Mouse (Mus musculus) right cerebral cortex, postnatal 36 days (tissue): ENCODE results near the gene Lgals3bp.

Experiments
- DNase-seq, 2 experiments: peaks; one replicate each; pipeline ENCODE4 v3.0.0; 2022; ENCODE audit warnings: low spot score in 2 of 2, mixed read lengths in 1 of 2

The Lgals3bp gene

DNA sequence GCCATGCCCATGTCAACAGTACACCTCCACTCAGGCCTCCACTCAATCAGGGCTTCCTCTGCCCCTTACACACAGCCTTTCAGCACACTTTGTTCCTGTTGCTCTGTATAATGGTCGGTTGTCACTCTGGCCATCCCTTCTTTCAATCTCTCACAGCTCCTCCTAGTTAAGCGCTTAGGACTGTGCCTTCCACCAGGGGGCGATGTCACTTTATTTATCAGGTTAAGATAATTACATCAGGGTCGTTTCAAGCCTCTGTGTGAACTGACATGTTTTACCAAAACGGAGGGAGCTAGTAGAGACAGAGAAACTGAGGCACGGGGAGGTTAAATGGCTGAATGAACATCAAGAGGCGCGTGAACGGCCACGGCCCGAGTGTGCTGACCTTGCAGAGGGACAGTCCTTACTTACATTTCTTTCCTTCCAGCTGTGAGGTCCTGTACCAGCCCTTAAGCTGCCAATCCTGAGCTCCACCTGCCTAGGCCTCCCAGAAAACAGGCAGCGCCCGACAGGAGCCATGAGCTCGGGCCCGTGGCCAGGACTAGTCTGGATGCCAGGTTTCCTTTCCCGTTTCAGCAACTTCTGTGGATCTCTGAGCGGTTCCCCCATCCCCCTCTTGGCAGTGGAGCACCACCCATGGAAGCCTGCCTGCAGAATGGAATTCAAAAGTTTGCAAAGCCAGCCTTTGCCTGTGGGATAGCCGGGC, 21.5 kb upstream of the Lgals3bp start:
- DNase-seq, result peak; percentile 64 to 72

DNA sequence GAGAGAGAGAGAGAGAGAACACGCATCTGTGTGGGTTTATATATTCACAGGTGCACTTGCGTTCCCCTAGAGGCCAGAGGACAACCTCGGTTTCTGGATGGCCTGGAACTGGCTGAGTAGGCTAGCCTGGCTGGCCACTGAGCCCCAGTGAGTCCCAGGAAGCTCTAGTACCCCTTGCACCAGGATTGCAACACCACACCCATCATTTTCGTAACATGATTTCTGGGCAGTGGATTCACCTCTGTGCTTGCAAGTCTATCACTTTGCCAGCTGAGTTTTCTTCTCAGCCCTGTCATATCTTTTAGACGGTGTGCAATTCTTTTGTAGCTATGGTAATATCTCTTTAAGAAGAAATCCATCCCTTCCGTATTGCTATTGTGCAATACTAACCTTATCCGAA, 18.4 kb upstream of the Lgals3bp start:
- DNase-seq, result no peak

DNA sequence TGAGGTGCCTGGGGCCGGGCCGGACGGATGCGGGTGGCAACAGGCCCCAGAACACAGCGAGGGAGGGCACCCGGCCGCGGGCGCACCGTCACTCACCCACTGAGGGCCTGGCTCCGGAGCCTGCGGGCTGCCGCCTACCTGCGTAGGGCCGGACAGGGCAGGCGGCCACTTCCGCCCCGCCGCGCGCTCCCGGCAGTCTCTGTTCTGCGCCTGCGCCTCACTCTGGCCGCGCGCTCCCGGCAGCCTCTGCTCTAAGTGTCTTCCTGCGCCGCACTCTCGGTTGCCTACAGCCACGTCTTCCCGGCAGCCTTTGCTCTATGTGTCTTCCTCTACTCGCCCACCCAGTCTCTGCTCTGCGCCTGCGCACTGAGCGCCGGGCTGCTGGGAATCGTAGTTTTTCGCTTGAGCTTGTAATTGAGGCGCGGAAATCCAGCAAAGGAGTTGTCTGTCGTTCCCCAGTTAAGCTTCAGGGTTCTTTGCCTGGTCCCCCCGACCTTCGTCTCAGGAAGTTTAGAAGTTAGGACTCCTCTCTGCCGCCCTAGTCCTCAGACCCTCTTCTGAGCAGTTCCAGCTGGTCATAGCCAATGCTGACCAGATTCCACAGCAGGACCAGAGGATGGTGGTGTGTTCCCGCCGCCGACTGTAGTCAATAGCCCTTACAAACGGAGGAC, 17.1 kb upstream of the Lgals3bp start, which contains the start of gene Cant1:
Cant1 (minus strand) TSS at position 253 of the 671 bp plus-strand sequence.
- peak; percentile 99 for DNase-seq

DNA sequence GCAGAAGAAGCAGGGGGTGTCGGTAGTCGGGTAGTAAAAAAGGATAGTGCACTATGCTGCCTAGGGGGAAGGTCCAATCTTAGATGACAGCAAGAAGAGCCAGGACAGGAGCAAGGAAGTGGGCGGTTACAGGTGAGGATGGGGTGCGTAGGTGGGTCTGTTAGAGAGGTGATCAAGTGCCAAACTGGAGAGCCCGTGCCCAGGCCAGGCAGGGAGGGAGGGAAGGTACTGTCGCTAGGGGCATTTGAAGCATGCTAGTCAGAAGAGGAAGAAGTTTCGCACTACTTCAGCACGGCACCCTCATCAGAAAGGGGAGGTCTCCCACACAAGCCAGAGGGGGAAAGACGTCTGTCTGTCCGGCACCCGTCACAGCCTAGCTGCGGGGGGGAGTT, 16.5 kb upstream of the Lgals3bp start:
- DNase-seq, result no peak

DNA sequence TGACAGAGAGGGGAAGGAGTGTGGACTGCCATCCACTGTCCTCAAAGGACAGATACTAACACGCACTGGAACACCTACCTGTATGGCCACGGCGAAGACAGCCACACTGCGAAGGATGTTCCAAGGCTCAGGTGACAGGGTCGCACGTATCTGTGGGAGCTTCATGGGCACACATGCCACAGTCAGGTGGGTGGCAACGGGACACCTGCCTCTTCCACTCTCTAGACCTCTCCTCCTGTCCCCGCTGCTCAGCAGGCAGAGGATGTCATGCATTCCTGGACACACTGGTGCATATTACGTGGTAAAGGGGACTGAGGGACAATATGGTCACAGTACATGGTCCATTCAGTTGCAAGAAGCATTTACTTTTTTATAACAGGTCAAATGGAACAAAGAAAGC, 15.6 kb upstream of the Lgals3bp start:
- no peak for DNase-seq

DNA sequence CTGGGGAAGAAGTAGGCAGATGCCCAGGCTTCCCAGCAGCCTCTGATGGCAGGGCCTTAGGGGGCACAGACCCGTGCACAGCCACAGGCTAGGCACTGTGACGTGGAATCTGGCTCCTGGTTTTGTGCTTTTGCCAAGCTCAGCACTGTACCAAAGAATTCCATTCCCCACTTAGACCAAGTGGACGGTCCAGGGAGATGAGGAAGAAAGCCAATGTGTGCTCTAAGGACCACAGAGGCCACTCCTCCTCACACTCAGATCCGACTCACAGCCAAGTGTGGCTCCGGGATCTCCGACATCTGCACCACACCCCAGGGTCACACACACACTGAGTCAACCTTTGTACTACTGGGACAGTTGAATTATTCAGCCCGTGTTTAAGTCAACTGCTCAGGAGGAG, 14.2 kb upstream of the Lgals3bp start:
- DNase-seq, result no peak

DNA sequence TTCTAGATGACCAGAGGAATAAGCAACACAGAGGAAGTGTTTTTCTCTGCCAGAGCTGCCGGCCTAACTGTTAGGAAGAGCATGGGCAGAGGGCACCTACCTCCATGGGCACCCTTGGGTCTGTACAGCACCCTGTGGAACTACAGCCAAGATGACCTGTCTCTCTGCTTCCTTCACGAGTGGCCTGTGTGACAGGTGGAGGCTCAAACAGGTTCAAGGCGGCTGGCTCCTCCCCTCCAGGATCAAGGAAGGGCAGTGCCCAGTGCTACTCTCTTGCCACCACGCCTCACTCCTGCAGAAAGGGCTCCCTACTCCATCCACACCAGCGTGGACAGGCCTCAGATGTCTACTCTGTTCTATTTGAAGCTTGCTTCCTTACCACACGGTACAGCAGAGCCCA, 13.7 kb upstream of the Lgals3bp start:
- DNase-seq, result no peak

DNA sequence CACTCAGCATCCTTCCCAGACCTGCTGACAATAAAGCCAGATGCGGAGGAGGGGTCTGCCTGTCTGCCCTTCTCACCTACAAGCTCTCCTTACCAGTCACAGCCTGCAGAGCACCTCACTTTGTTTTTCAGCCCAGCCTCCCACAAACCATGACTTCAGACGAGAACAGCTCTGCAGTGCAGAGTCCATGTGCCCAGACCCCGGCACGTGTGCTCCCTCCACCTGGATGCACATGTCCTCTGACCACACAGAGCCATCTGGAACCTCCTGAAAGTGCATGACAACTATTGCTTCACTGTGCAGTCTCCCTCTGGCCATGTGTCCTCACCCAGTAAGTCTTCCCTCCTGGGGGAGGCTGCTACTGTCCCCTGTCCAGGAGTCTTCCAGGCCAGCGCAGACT, 12.4 kb upstream of the Lgals3bp start:
- DNase-seq, result no peak

DNA sequence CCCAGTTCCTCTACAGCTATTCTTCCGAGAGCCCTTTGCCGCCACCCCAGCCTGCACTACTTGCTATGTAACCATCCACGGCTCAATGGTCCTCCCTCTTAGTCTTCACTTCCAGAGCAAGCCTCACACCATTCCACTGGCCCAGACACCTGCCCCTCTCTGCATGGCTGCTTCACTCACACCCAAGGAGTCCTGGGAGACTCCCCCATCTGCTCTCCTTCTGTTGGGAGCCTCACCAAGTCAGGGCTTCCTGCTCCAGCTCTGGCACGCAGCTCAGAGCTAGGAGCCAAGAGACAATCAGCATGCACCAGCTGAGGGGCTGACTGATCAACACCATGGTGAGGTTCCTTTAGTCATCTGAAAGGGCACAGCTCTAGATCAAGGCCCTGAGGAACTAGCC, 11.2 kb upstream of the Lgals3bp start:
- no peak for DNase-seq

DNA sequence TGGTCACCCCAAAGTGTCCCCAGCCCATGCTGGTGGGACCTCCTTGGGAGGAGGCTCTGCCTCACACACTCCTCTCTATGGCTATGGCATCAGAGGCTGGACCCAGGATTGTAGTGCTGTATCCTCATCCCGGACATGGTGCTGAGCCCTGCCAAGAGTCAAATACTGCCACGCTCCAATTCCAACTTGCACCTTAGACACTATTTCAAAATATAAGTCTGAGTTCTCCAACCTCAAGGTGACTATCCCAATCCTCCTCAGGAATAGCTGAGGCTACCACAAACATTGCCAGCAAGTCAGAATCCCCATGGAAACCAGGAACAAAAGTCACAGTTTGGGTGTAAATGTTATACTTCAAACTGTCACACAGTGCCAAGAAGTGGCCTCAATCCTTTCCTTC, 10.7 kb upstream of the Lgals3bp start:
- no peak for DNase-seq

DNA sequence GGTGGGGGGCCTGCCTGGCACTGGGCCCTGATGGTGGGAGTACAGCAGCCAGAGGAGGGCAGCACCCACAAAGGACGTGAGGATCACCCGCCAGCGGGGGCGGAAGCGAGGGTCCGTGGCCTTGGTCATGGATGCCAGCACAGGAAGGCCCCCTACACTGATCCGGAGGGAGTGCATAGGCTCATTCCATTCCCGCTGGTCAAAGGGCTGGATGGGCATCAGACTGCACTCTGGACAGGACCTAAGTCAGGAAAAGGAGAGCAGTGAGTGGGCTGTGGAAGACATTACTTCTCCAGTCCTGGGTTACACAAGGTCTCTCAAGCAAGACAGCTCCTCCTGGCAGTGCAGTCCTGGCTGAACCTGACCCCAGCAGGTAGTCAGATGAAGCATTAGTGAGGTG, 9.4 kb upstream of the Lgals3bp start:
- DNase-seq, result no peak

DNA sequence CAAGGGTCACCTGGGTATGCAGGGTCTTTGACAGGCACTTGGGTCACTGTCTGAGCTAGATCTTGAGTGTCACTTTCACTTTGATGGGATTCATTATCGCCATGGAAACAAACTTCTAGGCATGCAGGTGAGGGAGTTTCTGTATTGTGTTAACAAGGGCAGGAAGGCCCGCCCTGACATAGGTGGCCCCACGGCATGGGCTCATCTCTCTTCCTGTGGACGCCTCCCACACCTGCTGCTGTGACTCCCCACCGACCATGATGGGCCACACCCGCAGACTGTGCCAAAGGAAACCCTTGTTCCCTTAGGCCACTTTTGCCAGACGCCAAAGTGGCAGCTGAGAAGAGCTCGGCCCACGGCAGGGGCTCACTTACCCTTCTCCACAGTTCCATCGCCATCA, 8.6 kb upstream of the Lgals3bp start:
- no peak for DNase-seq

DNA sequence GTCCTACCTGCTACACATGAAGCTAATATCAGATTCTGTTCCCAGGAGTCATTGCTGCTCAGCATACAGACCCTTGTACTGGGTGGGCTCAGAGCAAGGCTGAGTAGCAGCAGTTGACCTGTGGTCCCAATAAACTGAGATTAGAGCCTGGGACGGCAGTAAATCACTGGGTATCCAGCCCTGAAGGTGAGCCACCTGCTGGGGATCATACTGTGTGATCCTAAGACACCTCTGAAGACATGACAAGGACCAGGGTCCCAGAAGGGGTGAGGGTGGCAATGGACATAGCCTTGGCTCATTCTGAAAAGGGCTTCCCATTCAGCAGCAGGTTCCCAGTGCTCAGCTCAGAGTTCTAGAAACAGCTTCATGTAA, 8.2 kb upstream of the Lgals3bp start:
- no peak for DNase-seq

DNA sequence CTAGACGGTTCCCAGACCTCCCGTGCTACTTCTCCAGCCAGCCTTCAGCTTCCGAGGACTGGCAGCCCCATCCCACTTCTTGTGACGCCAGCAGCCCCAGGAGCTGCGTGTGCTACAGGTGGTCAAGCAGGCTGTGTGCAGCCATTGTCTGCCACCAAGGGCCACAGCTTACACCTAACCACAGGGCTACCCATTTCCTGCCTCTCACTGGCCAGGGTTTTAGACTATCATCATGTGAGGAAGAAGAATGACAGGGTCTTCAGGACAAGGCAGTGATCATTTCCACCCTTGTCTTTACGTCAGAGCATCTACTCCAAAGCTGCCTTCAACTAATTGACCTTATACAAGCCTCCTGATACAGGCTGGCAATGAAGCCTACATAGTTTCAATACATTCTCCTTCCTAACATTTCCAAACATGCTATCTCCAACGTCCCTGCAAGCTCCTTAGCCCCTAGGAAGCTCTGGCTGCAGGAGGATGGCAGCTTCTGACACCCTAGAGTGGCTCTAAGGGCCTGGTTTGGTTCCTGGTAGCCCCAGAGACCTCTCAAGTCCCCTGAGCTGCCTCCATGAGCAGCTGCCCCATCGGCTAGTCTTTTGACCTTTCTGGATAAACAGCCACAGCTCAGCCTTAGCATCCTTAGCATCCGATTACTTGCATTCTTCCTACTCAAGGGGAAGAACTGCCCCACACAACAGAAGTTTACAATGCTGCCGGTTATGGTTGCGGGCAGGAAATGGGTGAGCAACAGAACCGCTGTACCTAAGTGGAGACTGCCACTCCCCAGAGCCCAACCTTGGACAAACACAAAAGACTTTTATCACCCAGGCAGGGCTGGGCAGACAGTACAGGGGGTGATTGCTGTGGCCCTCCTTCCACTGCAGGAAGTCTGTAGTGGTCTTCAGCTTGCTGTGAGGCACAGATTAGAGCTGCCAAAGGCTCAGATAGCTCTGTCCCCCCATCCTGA, 7.5 kb upstream of the Lgals3bp start:
- no peak for DNase-seq

DNA sequence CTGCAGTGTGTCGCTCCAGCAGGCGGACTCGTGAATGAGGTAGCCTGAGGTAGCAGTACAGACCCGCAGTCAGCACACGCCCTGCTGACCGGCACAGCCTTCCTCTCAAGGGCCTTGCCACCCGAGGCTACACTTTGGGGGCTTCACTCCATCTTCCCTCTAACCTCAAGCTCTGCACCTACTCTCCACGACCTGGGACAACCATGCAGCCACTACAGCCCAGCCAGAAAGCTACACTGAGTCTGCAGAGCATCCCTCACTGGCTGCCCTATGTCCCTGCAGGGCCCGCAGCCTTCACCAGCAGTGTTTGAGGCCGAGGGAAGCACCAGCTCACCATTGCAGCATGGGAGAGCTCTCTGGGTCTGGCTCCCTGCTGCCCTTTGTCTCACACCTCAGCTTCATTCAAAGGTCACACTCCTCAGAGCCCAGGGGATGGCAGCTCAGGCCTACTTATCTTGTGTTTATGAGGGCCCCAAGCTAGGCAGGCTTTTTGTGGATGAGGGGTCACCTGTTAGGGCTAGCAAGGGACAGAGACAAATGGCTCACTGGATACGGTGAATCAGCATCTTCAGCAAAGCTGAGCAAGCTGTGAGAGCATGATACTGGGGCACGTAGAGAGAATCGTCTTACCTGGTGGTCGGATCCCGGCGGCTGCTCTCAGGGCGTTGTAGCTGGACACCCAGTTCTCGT, 6.3 kb upstream of the Lgals3bp start:
- DNase-seq, result no peak

DNA sequence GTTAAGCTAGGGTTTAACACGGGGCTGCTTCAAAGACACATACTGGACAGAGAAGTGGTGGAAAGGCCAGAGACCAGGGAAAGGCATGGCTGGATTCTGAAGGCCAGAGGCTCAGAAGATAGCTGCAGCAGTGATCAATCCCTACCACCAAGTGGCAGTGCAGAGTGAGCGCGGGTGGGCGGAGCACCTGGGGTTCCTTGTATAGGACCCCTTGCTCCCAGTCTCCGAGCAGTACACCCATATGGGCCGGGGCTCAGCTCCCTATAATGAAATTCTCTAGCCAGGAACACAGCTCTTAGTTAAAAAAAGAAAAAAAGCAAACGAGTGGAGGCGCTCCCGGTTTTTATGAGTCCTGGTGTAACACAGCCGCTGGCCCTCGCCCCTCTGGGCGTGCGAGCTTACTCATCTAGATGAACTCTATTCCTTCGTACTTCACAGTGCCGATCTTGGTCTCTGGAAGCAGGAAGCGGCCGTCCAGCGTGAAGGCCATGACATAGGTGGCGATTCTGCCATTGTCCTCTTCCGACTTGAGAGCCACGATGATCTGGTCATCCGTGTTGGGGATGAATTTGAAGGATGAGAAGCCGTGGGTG, 5.5 kb upstream of the Lgals3bp start:
- no peak for DNase-seq

DNA sequence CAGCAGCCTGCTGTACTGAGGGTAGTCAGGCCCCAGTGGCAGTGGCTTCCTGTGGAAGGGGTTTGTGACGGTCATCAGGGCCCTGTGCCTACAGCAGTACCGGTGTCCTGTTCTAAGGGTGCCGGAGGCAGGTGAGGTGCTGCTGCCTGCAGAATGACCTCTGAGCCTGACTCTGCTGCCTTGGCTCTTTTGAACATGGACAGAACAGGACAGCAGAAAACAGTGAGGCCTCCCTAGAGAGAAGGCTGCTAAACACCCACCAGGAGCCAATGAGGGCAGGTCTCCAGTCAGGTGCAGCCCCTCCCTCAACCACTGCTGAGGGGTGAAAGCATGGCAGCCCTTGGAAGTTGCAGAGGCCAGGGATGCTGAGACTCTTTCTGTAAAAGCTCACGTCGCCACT, 4.6 kb upstream of the Lgals3bp start:
- DNase-seq, result no peak

DNA sequence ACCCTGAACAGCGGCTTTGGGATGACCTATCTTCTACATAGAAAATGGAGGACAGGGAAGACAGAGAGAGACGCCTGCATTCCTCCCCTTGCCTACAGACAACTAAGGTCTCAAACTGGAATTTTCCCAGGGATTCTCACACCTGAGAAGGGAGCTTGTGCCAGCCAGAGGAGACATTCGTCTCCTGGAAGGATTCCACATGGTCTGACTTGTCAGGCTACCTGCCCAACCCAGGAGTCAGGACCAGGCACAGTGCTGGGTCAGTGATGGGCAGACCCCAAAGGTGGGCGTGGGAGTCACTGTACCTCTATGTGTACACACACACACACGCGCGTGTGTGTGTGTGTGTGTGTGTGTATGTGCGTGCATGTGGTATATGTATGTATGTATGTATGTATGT, 3.4 kb upstream of the Lgals3bp start:
- no peak for DNase-seq

DNA sequence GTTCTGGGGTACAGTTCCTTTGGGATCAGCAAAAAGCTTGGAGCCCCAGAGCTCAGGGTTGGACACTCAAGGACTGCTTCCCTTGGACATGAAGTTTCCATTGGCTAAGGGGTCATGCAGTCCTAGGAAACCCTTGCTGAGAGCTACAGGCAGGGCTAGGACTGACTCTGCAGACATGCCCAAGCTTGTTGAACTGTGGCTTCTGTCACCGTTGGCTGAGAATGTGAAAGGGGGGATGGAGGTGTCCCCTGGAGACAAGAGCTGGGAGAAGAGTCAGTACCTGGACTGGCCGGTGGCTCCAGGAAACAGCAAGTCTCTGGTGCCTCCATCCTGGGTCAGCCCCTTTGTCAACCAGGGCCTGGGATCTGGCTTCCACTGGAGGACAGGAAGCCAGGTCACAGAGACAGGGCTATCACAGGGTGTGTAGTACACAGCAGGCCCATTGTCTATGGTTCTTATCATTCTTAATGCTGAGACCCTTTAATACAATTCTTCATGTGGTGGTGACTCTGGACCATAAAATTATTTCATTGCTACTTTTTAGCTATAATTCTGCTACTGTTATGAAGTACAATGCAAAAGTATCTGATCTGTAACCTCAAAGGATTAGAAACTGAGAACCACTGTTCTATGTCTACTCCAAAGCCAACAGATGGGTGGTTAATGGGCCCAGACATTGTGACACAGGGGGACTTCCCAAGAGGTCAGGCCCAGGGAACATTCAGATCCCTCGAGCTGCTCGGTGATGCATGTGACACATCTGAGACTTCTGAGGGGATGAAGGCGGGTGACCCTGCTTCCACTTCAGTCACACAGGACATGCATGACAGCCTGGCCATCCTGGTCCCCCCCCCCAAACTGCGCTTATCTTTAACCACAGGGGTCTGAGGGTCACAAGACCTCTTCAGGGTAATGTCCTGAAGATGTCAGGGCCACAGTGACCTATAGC, 2.3 kb upstream of the Lgals3bp start:
- DNase-seq, result no peak

DNA sequence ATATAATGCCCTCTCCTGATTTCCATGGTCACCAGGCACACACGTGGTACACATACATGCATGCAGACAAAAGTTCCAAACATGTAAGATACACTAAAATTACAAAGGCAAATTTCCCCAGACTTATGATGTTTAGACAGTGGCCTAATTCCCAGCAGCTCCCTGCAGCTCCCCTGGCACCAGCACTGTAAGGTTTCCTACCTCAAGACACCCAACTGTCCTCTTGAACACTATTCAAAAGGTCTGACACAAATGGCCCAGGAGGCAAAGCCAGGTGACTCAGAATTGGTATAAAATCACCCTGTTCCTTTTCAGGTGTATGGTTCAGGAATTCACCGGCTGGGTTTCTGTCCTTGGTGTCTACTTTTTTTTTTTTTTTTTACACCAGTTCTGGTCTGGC, 1.3 kb upstream of the Lgals3bp start:
- no peak for DNase-seq
